23 mouse cellular contexts compared by ENCODE assay signal in the genomic region with DNA sequence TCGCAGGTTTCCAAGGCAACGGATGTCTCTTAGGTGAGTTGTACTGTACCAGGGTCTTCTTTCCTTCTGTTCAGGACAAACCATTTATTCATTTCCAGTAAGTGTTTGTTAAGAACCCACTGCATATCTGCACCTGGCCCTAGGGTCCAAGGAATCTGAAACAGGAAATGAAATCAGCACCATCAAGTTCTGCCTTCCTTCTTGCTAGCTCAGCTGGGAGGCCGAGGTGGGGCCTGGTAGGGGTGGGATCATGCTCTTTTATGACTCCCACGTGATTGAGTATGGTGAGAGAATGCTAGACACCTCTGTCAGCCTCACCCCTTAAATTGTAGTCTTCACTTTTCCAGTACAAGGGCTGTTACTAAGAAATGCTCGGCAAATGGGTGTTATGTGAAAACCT. TPM values are rescaled to one million over a fixed set of nuclear protein-coding genes. Genes with fewer than 3 reads are reported as not detected.
DNase-seq lines count a peak whose midpoint lies in the region; ATAC-seq and TF ChIP-seq lines count a peak whose summit lies in the region.
"Had no signal": no experiment of that assay in that cellular context is flagged by ENCODE, and none has a peak within 500 bp of the region (broad histone marks: within the 10 kb centered on the region; RNA-seq: fewer than 3 reads in every experiment).

No protein-coding gene starts in this region.

- no peaks in the 10 kb centered on the region for H3K27me3 ChIP-seq in CH12.LX (replicated peaks)
- no peaks in the 10 kb centered on the region for H3K27me3 ChIP-seq in forebrain, embryonic 16.5 days (replicated peaks; ENCODE audit: control insufficient read depth, insufficient read depth, low read length)
- H3K27me3 ChIP-seq: embryonic facial prominence, embryonic 12.5 days; hindbrain, embryonic 15.5 days; midbrain, embryonic 12.5 days had no signal

- peaks cover 16 to 26% of the 10 kb centered on the region in 2 experiments; a peak in 3 of 4 replicates for H3K4me1 ChIP-seq in CH12.LX (ENCODE audit: control insufficient read depth in 1 of 2, insufficient read depth in 2 of 2)
- no peaks in the 10 kb centered on the region for H3K4me1 ChIP-seq in forebrain, embryonic 16.5 days (replicated peaks; ENCODE audit: control insufficient read depth, insufficient read depth, low read length)
- H3K4me1 ChIP-seq: heart, embryonic 10.5 days; hindbrain, embryonic 15.5 days had no signal

- no peak overlapping the region for H3K4me3 ChIP-seq in CH12.LX (replicated peaks in 1 of 3; ENCODE audit: low read depth in 2 of 3, low read length in 2 of 3, poor library complexity in 1 of 3)
- H3K4me3 ChIP-seq in forebrain, embryonic 16.5 days (replicated peaks; ENCODE audit: low read length) = no peak overlapping the region
- H3K4me3 ChIP-seq: embryonic facial prominence, embryonic 12.5 days; heart, embryonic 10.5 days; hindbrain, embryonic 15.5 days; midbrain, embryonic 12.5 days had no signal

- no peak for TF ChIP-seq RAD21 in CH12.LX (IDR thresholded peaks at IDR 0.05; ENCODE audit: low read depth, low read length)

- peak overlapping the region; percentile 52 for H3K4me2 ChIP-seq in CH12.LX (ENCODE audit: insufficient read depth, low read depth, poor library complexity, severe bottlenecking)
- no peak overlapping the region for H3K4me2 ChIP-seq in forebrain, embryonic 16.5 days (ENCODE audit: low read length)
- H3K4me2 ChIP-seq: embryonic facial prominence, embryonic 12.5 days; hindbrain, embryonic 15.5 days; liver, embryonic 11.5 days; midbrain, embryonic 12.5 days had no signal

- DNase-seq in CH12.LX (ENCODE audit: extremely low read depth) = peak; percentile 41
- DNase-seq in forelimb bud, embryonic 11.5 days (ENCODE audit: low read depth, low spot score) = peak; percentile 10
- peak; percentile 44 for DNase-seq in thymus, postnatal 25 days
- DNase-seq in cerebellum, adult 11 months = no peak
- DNase-seq in layer of hippocampus, adult 8-10 months (ENCODE audit: low spot score in 2 of 2) = no peak
- DNase-seq: adrenal gland, postnatal 14 days; cerebellum, adult 9-11 months; kidney, postnatal 36 days; left cerebral cortex, postnatal 4 days; liver, postnatal 0 days had no signal

- H3K9ac ChIP-seq in CH12.LX (ENCODE audit: insufficient read depth, low read depth) = 0 out of 2 replicates have a peak overlapping the region, but pooled peaks have one; percentile 18
- H3K9ac ChIP-seq in forebrain, embryonic 16.5 days (replicated peaks; ENCODE audit: low read depth, low read length) = no peak overlapping the region
- H3K9ac ChIP-seq: embryonic facial prominence, embryonic 12.5 days; hindbrain, embryonic 15.5 days; liver, postnatal 0 days; midbrain, embryonic 12.5 days had no signal

- no peaks in the 10 kb centered on the region for H3K9me3 ChIP-seq in CH12.LX (replicated peaks; ENCODE audit: low read length)
- H3K9me3 ChIP-seq in forebrain, embryonic 16.5 days (ENCODE audit: control insufficient read depth, low read length) = no peaks in the 10 kb centered on the region
- H3K9me3 ChIP-seq: embryonic facial prominence, embryonic 12.5 days; heart, embryonic 10.5 days; hindbrain, embryonic 15.5 days; midbrain, embryonic 12.5 days had no signal

- H3K27ac ChIP-seq in CH12.LX (ENCODE audit: insufficient read depth, low read depth) = no peak overlapping the region
- no peak overlapping the region for H3K27ac ChIP-seq in forebrain, embryonic 16.5 days (ENCODE audit: low read length)
- H3K27ac ChIP-seq: embryonic facial prominence, embryonic 12.5 days; heart, embryonic 10.5 days; hindbrain, embryonic 15.5 days; midbrain, embryonic 12.5 days had no signal

- no peak for TF ChIP-seq POLR2A in CH12.LX (IDR thresholded peaks at IDR 0.05; ENCODE audit: low read depth, low read length)

- in situ Hi-C loops in CH12.LX (cut with MboI; ENCODE audit: low pct_ligation_motif_present, low pct_unique_long_range_greater_than_20kb, low sequenced_read_pairs) = no loop called here

- H3K36me3 ChIP-seq in CH12.LX (replicated peaks in 1 of 2; ENCODE audit: control insufficient read depth in 1 of 2, insufficient read depth in 1 of 2, low read length in 1 of 2) = no peaks in the 10 kb centered on the region
- H3K36me3 ChIP-seq in forebrain, embryonic 16.5 days (ENCODE audit: control insufficient read depth, insufficient read depth) = no peaks in the 10 kb centered on the region
- H3K36me3 ChIP-seq: embryonic facial prominence, embryonic 12.5 days; heart, embryonic 10.5 days; hindbrain, embryonic 15.5 days; midbrain, embryonic 12.5 days had no signal

- peak; percentile 50 for TF ChIP-seq EP300 in CH12.LX (IDR thresholded peaks at IDR 0.05; ENCODE audit: low read length)

- no peak for TF ChIP-seq CTCF in CH12.LX (conservative IDR thresholded peaks at IDR 0.05 in 1 of 2, IDR thresholded peaks at IDR 0.05 in 1 of 2; ENCODE audit: low read depth in 2 of 2, low read length in 2 of 2)

- WGBS in forebrain, embryonic 16.5 days = 75% methylated on average over 5 of the region's 5 CpGs

- 0 out of 2 replicates have a peak, but pooled peaks have one; percentile 27 for ATAC-seq in megakaryocyte, adult 5-6 weeks (ENCODE audit: poor library complexity, severe bottlenecking)
- no peak for ATAC-seq in forebrain, embryonic 16.5 days
- ATAC-seq: liver, postnatal 0 days; lung, postnatal 0 days had no signal

- H3K79me2 ChIP-seq in CH12.LX (replicated peaks; ENCODE audit: control insufficient read depth, extremely low read depth, insufficient read depth, poor library complexity, severe bottlenecking) = no peaks in the 10 kb centered on the region

- dilution Hi-C loops in CH12.LX (cut with MboI; ENCODE audit: extremely low pct_ligation_motif_present, extremely low pct_unique_long_range_greater_than_20kb, low sequenced_read_pairs) = no loop called here

TF ChIP-seq in CH12.LX, 34 proteins besides CTCF, POLR2A, EP300 and RAD21:
- TF ChIP-seq TCF12 (IDR thresholded peaks at IDR 0.05; ENCODE audit: low read depth, low read length) (peak; percentile 47; the same call in 1 of the 2 replicates), JUN (IDR thresholded peaks at IDR 0.05; ENCODE audit: insufficient read depth, low read depth, low read length) (no peak), USF2 (conservative IDR thresholded peaks at IDR 0.05; ENCODE audit: low read depth, low read length) (0 out of 2 replicates have a peak, but pooled peaks have one; percentile 35), CHD2 (IDR thresholded peaks at IDR 0.05; ENCODE audit: low read length) (no peak), USF1 (IDR thresholded peaks at IDR 0.05; ENCODE audit: low read depth, low read length) (peak; percentile 46), ZKSCAN1 (IDR thresholded peaks at IDR 0.05; ENCODE audit: borderline replicate concordance, low read depth, low read length) (no peak), MXI1 (IDR thresholded peaks at IDR 0.05; ENCODE audit: low read depth, low read length) (no peak), TBP (conservative IDR thresholded peaks at IDR 0.05; ENCODE audit: low read depth, low read length) (0 out of 2 replicates have a peak, but pooled peaks have one; percentile 45), MAX (IDR thresholded peaks at IDR 0.05; ENCODE audit: low read length) (peak; percentile 45; the same call in 1 of the 2 replicates)

RNA-seq across cellular contexts. Expression of gene Adora3, which starts 13.1 kb away (rescaled TPM):
- total RNA-seq in CH12.LX (2012; rRNA removed) (1.1 and 1.2 TPM in 2 replicates), CH12.LX (2014; rRNA removed) (0.54 and 0.73 TPM in 2 replicates)
- polyA plus RNA-seq in CH12.LX (2012; ENCODE audit: insufficient read length, low read depth) = 1.3 and 1.4 TPM in 2 replicates
- total RNA-seq in megakaryocyte, adult 5-6 weeks (2015) = 12.7 and 15.0 TPM in 2 replicates
- total RNA-seq in megakaryocyte, adult 5-6 weeks (2017) = 6.4 and 6.5 TPM in 2 replicates
- 0.11 TPM in 1 of 2 replicates, not detected in the other for polyA plus RNA-seq in forebrain, embryonic 16.5 days (2015; fragmentation: Nextera tagmentation; extraction: Ambion mirVana)
- total RNA-seq in layer of hippocampus, adult 8-10 months (2022) = 1 to 10 TPM in 3 of 4 experiments, under 1 TPM in 1; 0.89 to 3.8 (median 2.5) TPM
- total RNA-seq: hematopoietic stem cell, adult 5-6 weeks had no signal
- polyA plus RNA-seq: forebrain, embryonic 11.5 days; heart, embryonic 10.5 days; intestine, embryonic 14.5 days; midbrain, embryonic 12.5 days had no signal

RNA-seq across cellular contexts. Expression of gene Tmigd3, which starts 13.2 kb away (rescaled TPM):
- total RNA-seq in CH12.LX (2012; rRNA removed) = 0.25 TPM in 1 of 2 replicates, not detected in the other
- not detected in 2 replicates for total RNA-seq in CH12.LX (2014; rRNA removed)
- 1.3 TPM in 1 of 2 replicates, not detected in the other for polyA plus RNA-seq in CH12.LX (2012; ENCODE audit: insufficient read length, low read depth)
- total RNA-seq in megakaryocyte, adult 5-6 weeks (2015) = 0.40 and 1.2 TPM in 2 replicates
- 2.1 and 5.8 TPM in 2 replicates for total RNA-seq in megakaryocyte, adult 5-6 weeks (2017)
- 0.58 TPM in 1 of 2 replicates, not detected in the other for polyA plus RNA-seq in forebrain, embryonic 16.5 days (2015; fragmentation: Nextera tagmentation; extraction: Ambion mirVana)
- total RNA-seq in layer of hippocampus, adult 8-10 months (2022) = under 1 TPM; 0.41 to 0.78 (median 0.63) TPM
- total RNA-seq: adrenal gland, postnatal 14 days; hematopoietic stem cell, adult 5-6 weeks; left cerebral cortex, adult 8-10 months; left cerebral cortex, postnatal 4 days; neutrophil, adult 5-6 weeks had no signal
- polyA plus RNA-seq: embryonic facial prominence, embryonic 12.5 days; hindbrain, embryonic 15.5 days; midbrain, embryonic 12.5 days had no signal

RNA-seq across cellular contexts. Expression of gene Rap1a, which starts 56.4 kb away (rescaled TPM):
- total RNA-seq in CH12.LX (2012; rRNA removed) = 63.3 and 116 TPM in 2 replicates
- total RNA-seq in CH12.LX (2014; rRNA removed) = 209 and 234 TPM in 2 replicates
- 222 and 250 TPM in 2 replicates for polyA plus RNA-seq in CH12.LX (2012; ENCODE audit: insufficient read length, low read depth)
- total RNA-seq in megakaryocyte, adult 5-6 weeks (2015) = 278 and 301 TPM in 2 replicates
- 210 and 223 TPM in 2 replicates for total RNA-seq in megakaryocyte, adult 5-6 weeks (2017)
- polyA plus RNA-seq in forebrain, embryonic 16.5 days (2015; fragmentation: Nextera tagmentation; extraction: Ambion mirVana) = 67.7 and 87.5 TPM in 2 replicates
- total RNA-seq in layer of hippocampus, adult 8-10 months (2022) = 100 to 1,000 TPM in 1 of 4 experiments, 10 to 100 TPM in 3; 80.2 to 101 (median 89.7) TPM

Comparison
In these comparisons a context has a peak if more than half of its experiments do, and no peak if none do; other contexts are left out.
1. DNase-seq: peak in CH12.LX (single experiment), forelimb bud, embryonic 11.5 days (single experiment) and thymus, postnatal 25 days (single experiment); none in cerebellum, adult 11 months (single experiment) and layer of hippocampus, adult 8-10 months (0 of 2).